Mouse (Mus musculus): ENCODE results near the gene Slc17a1.

The Slc17a1 gene

DNA sequence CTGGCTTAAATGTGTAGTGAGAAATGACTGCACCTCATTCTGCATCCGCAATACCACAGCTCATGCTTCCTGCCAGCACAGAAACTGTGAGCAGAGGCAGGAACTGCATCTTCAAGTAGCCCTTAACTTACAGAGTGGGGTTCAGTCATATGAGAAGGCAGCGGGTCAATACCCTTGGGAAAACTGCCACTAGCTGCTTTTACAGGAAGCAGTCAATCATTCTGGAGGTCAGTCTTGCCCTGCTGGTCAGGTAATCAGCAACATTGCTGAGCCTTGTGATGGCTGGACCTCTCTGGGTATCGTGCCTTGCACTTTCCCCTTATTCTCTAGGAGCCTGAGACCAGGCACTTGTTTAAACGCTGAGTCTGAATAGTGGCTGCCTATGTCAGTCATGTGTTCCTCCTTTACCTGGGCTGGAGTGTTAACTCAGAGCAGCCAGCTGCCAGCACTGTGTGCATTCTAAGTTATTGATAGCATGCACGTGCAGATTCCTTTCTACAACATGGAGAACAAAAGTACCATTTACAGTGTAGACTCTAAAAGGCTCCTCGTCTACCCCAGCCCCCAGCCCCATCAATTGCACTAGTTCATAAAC lies 21.6 kb downstream of the Slc17a1 start:
- DNase-seq (ENCODE audit: extremely low spot score), result peak; percentile 12

DNA sequence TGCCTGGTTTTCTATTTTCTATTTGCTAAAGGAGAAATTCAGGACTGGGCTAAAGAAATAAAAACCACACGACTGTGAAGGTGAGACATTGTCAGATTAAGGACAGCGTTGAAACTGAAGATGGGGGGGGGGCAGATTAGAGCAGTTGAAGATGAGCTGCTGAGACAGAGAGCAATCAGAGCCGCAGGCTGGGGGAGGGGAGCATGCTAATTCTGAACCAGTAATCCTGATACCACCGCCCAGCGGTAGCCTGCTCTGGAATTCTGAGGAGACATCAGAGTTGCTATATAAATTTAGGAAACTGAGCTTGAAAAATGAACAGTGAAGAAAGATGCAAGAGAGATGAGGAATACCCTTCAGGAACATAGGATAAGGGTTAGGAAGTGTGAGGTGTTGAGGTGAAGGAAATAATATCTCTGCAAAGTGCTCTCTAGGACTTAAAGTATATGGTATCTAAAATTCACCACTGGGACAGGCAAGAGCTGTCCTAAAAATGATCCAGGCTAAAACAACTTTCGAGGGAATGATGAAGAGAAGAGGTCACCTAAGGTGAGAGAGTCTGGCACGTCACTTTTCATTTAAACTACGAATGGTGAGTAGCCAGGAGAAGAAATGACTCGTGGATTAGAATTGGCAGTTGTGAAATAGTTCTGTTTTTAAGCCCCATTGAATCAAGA lies 25.2 kb downstream of the Slc17a1 start:
- no peak for DNase-seq (ENCODE audit: extremely low spot score)

- DNase-seq (ENCODE audit: extremely low spot score), result peak; percentile 14
These were observed 25.7 kb downstream of the Slc17a1 start for GRCm38 (mm10) chr13:23893269-23893593.

DNA sequence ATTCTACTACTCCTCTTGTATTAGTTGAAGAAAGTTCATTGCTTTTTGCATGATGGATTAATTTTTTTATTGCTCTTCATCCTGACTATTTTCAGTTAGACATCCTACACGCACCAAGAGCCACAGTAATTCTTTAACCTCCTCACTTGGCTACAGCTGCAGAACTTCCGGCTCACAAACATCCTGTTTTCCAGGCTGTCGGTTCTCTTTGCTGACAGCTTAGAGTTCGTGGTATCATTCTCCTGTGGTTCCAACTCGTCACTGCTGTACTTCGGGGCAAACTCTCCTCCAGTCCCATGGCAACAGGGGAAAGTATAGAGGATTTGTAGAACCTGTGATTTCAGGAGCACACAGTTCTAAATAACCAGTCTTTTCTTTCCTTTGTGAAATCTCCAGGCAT lies 30.7 kb downstream of the Slc17a1 start:
- no peak for DNase-seq (ENCODE audit: extremely low spot score)

GRCm38 (mm10) chr13:23906906-23907305 lies 39.4 kb downstream of the Slc17a1 start:
- no peak for DNase-seq (ENCODE audit: extremely low spot score)

DNA sequence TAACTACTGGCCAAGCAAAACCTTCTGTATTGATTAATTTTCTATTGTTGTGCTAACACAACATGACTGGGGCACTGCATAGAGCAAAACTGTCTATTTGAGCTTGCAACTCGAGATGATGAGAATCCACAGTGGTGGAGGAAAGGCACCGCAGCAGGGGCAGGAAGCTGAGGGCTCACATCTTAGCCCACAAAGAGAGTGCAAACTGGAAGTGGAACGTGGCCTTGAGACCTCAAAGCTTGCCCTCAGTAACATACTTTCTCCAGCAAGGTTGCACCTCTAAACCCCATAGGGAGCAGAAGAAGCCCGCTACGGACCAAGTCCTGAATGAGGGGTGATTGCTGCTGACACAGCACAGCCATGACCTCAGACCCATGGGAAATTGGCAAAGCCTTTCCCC lies 42.6 kb downstream of the Slc17a1 start:
- no peak for DNase-seq (ENCODE audit: extremely low spot score)

DNA sequence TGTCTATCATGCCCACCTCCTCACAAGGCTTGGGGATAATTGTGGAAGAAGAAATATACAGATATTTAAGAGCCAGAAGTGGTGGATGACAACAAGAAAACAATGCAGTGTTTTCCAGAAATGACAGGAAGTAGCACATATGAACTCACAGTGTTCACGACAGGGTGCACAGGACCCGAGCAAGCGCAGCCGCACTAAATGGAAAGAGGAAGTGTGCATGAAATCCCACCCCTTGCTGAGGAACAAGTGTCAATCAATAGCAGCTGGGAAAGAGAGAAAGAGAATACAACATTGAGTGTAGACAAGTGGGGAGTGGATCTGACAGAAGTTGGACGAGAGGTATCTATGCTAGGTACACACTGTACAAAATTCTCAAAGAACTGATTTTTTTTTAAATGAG lies 43.8 kb downstream of the Slc17a1 start:
- DNase-seq (ENCODE audit: extremely low spot score), result no peak

DNA sequence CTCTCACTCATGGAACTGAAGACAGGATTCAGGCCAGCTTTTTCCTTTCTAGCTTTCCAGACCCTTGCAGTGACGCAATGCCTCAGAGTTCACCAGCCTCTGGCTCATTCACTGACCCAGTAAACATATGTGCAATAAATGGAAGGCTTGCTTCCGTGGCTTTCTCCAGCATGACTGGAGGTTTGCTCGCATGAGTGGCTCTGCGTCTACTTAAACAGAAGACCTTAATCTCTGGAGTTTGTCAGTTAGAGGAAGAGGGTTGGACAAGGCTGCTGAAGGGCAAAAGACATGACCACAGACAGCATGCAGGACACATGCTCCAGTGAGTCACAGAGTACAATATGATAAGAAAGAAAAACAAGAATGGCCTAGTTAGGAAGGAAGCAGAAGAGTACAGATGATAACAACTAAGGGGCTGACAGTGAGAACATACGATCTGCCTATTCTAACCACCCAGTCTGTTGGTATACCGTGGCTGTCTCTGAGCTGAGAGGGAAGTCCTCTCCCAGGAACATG lies 46.3 kb downstream of the Slc17a1 start:
- DNase-seq (ENCODE audit: extremely low spot score), result no peak

DNA sequence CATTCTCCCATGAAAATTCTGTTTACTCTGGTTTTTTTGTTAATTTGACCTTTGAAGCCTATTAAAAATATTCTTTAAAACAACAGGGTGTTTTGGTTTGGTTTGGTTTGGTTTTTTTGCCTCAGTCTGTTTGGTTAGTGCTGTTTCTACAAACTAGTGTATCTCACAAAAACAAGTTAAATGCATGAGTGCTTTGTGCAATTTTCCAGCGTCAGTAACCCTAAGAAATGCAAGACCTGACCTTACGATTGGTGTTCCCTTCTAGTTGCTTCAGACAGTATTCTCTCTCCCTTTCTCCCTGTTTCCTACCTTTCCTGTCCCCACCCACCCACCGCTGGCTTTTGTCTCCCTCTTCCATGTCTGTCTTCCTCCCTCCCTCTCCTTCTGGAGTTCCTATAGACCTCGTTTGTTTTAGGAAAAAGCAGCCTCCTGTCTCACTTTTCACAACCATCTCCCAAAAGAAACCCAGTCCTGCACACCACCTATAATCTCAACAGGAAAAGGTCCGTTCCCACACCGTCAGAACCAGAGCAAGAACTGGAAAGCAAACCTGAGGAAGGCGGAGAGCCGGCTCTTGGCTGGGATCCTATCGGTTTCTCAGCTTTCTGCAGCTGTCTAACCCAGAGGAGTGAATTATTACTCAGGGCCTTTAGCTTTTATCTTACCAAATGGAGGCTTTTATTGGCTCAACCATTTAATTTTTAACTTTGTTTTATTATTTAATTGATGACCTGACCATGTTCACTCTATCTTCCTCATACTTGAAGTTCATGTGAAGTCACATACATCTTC lies 47.0 kb downstream of the Slc17a1 start, which contains the start of gene Slc17a4:
TSS of gene Slc17a4 (minus strand) at position 634 of the 792 bp plus-strand sequence.
- no peak for DNase-seq (ENCODE audit: extremely low spot score)

DNA sequence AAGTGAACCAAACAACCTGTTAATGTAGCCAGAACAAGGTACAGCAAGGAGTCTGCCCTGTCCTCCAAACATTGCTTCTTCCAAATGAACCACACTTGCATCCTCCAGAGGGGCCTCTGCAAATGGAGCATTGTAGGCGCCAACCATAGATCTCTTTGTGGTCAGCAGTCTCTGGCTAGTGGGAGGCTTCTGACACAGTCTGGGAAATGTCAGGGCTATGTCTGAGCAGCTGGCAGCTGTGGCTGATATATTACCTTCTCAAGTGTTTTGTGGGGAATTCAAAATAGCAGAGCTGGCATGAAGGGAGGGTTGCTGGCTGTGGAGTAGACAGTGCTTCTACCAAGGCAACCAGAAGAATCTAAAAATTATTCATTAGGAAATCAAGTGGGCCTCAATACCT lies 48.6 kb downstream of the Slc17a1 start:
- DNase-seq (ENCODE audit: extremely low spot score), result no peak

- no peak for DNase-seq (ENCODE audit: extremely low spot score)
These were observed 50.1 kb downstream of the Slc17a1 start for GRCm38 (mm10) chr13:23917674-23918073.

GRCm38 (mm10) chr13:23925792-23926191 lies 58.2 kb downstream of the Slc17a1 start:
- DNase-seq (ENCODE audit: extremely low spot score), result no peak

GRCm38 (mm10) chr13:23928637-23929036 lies 61.1 kb downstream of the Slc17a1 start:
- no peak for DNase-seq (ENCODE audit: extremely low spot score)

DNA sequence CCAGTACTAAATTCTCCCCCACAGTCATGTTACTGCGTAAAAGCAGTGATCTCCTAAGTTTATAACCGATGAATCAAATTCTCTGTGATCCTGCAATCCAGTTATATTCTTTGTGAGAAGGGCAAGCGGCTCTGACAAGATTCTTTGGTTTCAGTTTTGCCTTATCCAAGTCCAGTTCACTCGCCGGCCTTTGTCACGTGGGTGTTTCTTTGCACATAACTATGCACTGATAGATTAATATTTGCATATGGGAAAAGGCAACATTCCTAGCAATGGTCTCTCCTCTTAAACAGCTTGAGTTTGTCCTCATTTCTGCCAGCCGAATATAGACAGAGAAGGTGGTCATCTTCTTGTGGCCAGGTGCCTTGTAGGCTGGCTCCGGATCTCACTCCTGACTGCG lies 62.9 kb downstream of the Slc17a1 start:
- no peak for DNase-seq (ENCODE audit: extremely low spot score)

DNA sequence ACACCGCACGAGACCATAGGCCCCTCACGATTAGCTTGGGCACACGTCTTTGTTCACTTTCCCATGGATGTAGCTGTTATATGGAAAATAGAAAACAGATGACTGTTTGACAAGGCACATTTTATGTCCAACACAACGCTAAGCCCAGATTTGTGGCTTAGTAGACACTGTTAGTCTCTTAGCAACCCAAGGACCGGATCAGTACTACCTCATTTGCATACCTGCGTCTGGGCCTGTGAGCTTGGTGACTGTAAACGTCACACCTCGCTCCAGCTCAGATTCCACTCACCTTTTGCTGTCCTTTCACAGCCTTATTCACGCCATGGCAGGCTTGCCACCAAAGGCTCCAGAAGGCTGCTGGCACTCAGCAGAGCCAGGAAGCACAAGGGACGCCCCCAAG lies 63.4 kb downstream of the Slc17a1 start:
- no peak for DNase-seq (ENCODE audit: extremely low spot score)

GRCm38 (mm10) chr13:23933421-23934210 lies 66.1 kb downstream of the Slc17a1 start, which contains the start of gene Hist1h2ba:
Gene Hist1h2ba, minus strand, starts transcription at chr13:23934156.
- DNase-seq (ENCODE audit: extremely low spot score), result no peak

DNA sequence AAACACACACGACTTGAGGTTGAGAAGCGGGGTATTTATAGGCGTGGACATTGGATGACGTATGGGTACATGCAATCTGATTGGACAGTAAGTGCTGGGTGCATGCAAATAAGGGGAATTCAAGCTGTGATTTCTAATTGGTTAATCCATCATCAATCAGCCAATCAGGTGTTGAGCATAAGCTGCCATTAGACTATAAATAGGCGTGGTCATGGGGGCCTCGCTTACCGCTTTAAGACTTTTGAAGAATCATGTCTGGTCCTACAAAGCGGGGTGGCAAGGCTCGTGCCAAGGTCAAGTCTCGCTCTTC lies 66.6 kb downstream of the Slc17a1 start, which contains the start of gene Hist1h2aa:
TSS of gene Hist1h2aa (plus strand) at position 252 of the 310 bp plus-strand sequence.
- DNase-seq (ENCODE audit: extremely low spot score), result no peak

DNA sequence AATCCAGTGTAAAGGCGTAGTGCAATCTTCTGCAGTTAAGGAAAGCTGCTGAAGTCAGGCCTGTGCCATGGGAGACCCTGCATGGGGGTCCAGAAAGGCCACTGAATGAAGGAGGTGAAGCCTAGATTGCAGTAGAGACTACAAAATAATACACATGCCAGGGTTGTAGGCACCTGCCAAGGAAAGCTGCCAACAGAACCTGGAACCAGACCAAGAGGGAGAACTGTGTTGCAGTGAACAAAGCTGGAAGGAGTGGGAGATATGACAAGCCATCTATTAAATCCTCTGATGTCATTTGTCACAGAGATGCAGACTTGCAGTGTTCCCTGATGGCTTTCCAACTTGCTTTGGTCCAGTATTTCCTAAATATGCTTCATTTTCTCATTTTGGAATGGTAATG lies 71.1 kb downstream of the Slc17a1 start:
- DNase-seq (ENCODE audit: extremely low spot score), result no peak

DNA sequence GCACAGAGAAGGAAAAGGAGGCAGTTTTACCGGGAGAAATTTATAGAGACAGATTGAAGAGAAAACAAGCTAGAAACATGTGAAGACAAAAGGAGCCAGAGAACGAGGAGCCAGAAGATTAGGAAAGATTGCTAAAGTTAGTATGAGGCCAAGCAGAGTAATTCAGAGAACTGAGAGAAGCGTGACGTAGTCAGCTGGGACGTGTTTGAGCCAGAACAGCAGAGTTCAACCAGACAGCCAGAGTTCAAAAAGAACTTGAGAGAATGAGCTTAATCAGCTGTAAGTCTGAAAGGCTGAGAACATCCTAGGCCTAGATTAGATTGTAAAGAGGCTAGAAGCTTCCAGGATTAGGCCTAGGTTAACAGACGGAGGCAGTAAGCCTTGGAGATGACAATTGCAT lies 72.7 kb downstream of the Slc17a1 start:
- DNase-seq (ENCODE audit: extremely low spot score), result no peak

DNA sequence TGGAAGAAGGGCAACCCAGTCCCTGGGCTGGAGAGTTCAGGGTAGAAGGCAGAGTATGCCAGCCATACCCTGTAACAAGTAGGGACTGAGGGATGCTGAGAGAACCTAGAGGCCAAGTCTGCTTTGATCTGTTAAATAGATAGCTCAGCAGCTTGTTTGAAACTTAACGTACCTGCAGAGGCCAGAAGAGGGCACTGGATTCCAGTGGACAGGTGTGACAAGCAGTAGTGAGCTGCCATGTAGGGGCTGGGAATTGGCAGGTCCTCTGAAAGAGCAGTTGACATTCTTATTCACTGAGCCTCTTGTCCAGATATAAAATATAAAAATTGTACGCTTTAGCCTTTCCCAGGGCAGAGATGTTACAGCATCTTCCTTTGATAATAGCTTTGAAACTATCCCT lies 75.3 kb downstream of the Slc17a1 start:
- no peak for DNase-seq (ENCODE audit: extremely low spot score)
